Mouse (Mus musculus): ENCODE results near the gene Pik3r1. TPM values are rescaled to one million over a fixed set of nuclear protein-coding genes. Genes with fewer than 3 reads are reported as not detected.

Gene Pik3r1
- total and polyA plus RNA-seq, 3 experiments = 23.7 to 132 (median 111) TPM

- intact Hi-C loops (cut with DNase I) = no loop called here
Measured at GRCm38 (mm10) chr13:101632771-101633170, 135.2 kb downstream of the Pik3r1 start.

GRCm38 (mm10) chr13:101631561-101631960 is 136.5 kb downstream of the Pik3r1 start:
- H3K79me2 ChIP-seq (replicated peaks; ENCODE audit: control insufficient read depth, insufficient read depth, low read length) = no peaks in the 10 kb centered on the region
- no peak overlapping the region for H3K4me3 ChIP-seq
- no peaks in the 10 kb centered on the region for H3K36me3 ChIP-seq (ENCODE audit: control insufficient read depth, insufficient read depth, low read length)
- TF ChIP-seq POLR2A (IDR thresholded peaks at IDR 0.05; ENCODE audit: insufficient read depth, low read depth, low read length) (no peak), CTCF (IDR thresholded peaks at IDR 0.05) (no peak), EP300 (IDR thresholded peaks at IDR 0.05; ENCODE audit: insufficient read depth, low read depth, low read length) (no peak)
- no peaks in the 10 kb centered on the region for H3K27me3 ChIP-seq (ENCODE audit: control insufficient read depth, insufficient read depth, low read length)
- H3K27ac ChIP-seq = no peak overlapping the region
- no peak overlapping the region for H3K9ac ChIP-seq (ENCODE audit: low read depth, low read length)
- intact Hi-C loops (cut with DNase I) = no loop called here
- WGBS = 86% methylated on average over 7 of the region's 7 CpGs
- DNase-seq = no peak
- H3K4me1 ChIP-seq (ENCODE audit: control insufficient read depth, insufficient read depth, low read length) = no peaks in the 10 kb centered on the region; the same call in 1 of the 2 replicates

More at GRCm38 (mm10) chr13:101632771-101633170, 135.2 kb downstream of the Pik3r1 start:
- no peaks in the 10 kb centered on the region; the same call in 1 of the 2 replicates for H3K4me1 ChIP-seq (ENCODE audit: control insufficient read depth, insufficient read depth, low read length)
- no peaks in the 10 kb centered on the region for H3K27me3 ChIP-seq (ENCODE audit: control insufficient read depth, insufficient read depth, low read length)
- H3K79me2 ChIP-seq (replicated peaks; ENCODE audit: control insufficient read depth, insufficient read depth, low read length) = no peaks in the 10 kb centered on the region
- no peak overlapping the region for H3K4me3 ChIP-seq
- 47% methylated on average over 4 of the region's 4 CpGs for WGBS
- no peak for DNase-seq
- H3K27ac ChIP-seq = no peak overlapping the region
- no peaks in the 10 kb centered on the region for H3K36me3 ChIP-seq (ENCODE audit: control insufficient read depth, insufficient read depth, low read length)
- no peak for TF ChIP-seq CTCF (IDR thresholded peaks at IDR 0.05)
- no peak for TF ChIP-seq POLR2A (IDR thresholded peaks at IDR 0.05; ENCODE audit: insufficient read depth, low read depth, low read length)
- no peak for TF ChIP-seq EP300 (IDR thresholded peaks at IDR 0.05; ENCODE audit: insufficient read depth, low read depth, low read length)
- no peak overlapping the region for H3K9ac ChIP-seq (ENCODE audit: low read depth, low read length)

All from heart, adult 2 months (tissue).